Mouse (Mus musculus): ENCODE data around the gene Apoc2. TPM values are rescaled to one million over a fixed set of nuclear protein-coding genes. Genes with fewer than 3 reads are reported as not detected.

The Apoc2 gene
- total and polyA plus RNA-seq, 3 experiments = not detected

DNA sequence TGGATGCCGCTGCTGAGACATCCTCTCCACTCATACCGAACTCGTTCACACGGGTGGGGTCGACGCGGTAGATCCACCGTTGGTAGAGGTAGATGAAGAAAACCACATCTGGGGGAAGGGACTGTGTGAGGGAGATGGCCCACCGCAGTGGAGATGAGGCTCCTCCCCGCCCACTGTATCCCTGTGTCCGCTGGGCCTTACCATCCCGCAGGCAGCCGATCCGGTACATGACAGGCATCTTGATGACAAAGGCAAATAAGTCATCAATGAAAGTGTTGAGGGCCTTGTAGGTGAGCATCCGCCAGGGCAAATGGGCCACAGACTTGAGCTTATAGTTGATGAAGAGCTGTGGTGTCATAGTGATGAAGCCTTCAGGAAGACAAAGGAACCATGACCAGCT, 43.9 kb downstream of the Apoc2 start:
- TF ChIP-seq RAD21 (IDR thresholded peaks at IDR 0.05; ENCODE audit: low read depth, low read length) (no peak), BHLHE40 (IDR thresholded peaks at IDR 0.05; ENCODE audit: borderline replicate concordance, low read depth, low read length) (no peak), USF2 (IDR thresholded peaks at IDR 0.05; ENCODE audit: borderline replicate concordance in 1 of 2, insufficient read depth in 1 of 2, low read depth in 1 of 2, low read length in 2 of 2) (no peak), ZKSCAN1 (IDR thresholded peaks at IDR 0.05; ENCODE audit: low read depth, low read length) (no peak), CHD2 (IDR thresholded peaks at IDR 0.05; ENCODE audit: low read length) (no peak), MXI1 (IDR thresholded peaks at IDR 0.05; ENCODE audit: low read depth, low read length) (no peak), SIN3A (IDR thresholded peaks at IDR 0.05; ENCODE audit: low read length) (no peak), POLR2AphosphoS5 (IDR thresholded peaks at IDR 0.05; ENCODE audit: borderline replicate concordance, low read depth, low read length) (no peak)
- H3K27ac ChIP-seq (ENCODE audit: control insufficient read depth, low read depth, low read length) = no peak overlapping the region

DNA sequence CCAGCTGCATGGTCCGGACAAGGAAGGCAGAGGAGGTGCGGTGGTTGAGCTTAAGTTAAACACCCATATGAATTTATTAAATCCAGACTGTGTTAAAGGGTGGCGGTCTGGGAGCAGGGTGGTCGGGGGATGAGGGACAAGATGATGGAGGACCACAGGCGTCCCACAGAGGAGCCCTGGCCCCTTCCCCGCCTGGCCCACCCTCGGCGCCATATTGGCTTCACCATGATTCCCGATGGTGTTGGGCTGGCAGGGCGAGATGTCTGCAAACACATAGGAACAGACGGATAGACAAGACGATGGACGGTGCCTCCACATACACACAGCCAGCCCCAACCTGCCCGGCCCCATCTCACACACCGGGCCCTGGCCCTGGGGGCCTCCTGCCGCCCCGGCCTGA, 44.5 kb downstream of the Apoc2 start:
- Histone ChIP-seq H3K27me3 (ENCODE audit: control insufficient read depth in 1 of 2, insufficient read depth in 2 of 2, low read length in 2 of 2) (no peaks in the 10 kb centered on the region), H3K9ac (ENCODE audit: control insufficient read depth, low read depth, low read length, poor library complexity, severe bottlenecking) (no peak overlapping the region), H3K27ac (ENCODE audit: control insufficient read depth, low read depth, low read length) (no peak overlapping the region), H3K79me2 (ENCODE audit: control insufficient read depth, insufficient read depth, low read length, poor library complexity) (no peaks in the 10 kb centered on the region; the same call in 1 of the 2 replicates), H3K36me3 (ENCODE audit: control insufficient read depth in 1 of 2, insufficient read depth in 2 of 2, low read length in 2 of 2) (peaks cover 3 to 9% of the 10 kb centered on the region in 2 experiments), H3K4me3 (ENCODE audit: control insufficient read depth in 1 of 2, insufficient read depth in 1 of 2, low read depth in 2 of 2, low read length in 2 of 2) (no peak overlapping the region), H3K4me1 (ENCODE audit: control insufficient read depth in 1 of 2, insufficient read depth in 2 of 2, low read length in 2 of 2) (peaks cover 4 to 10% of the 10 kb centered on the region in 2 experiments), H3K9me3 (replicated peaks; ENCODE audit: insufficient read depth, low read length) (no peaks in the 10 kb centered on the region)
- DNase-seq (ENCODE audit: low read depth, low spot score) = no peak
- TF ChIP-seq MAFK (IDR thresholded peaks at IDR 0.05; ENCODE audit: borderline replicate concordance, low read depth, low read length) = no peak
- no peak for TF ChIP-seq TBP (IDR thresholded peaks at IDR 0.05; ENCODE audit: low read depth, low read length)
- TF ChIP-seq TAL1 (IDR thresholded peaks at IDR 0.05; ENCODE audit: low read length) = no peak
- no peak for TF ChIP-seq SMC3 (IDR thresholded peaks at IDR 0.05; ENCODE audit: low read depth, low read length)
- no peak for TF ChIP-seq UBTF (IDR thresholded peaks at IDR 0.05; ENCODE audit: borderline replicate concordance, insufficient read depth, low read depth, low read length)
- no peak for TF ChIP-seq MYC (IDR thresholded peaks at IDR 0.05; ENCODE audit: low read depth, low read length)
- no peak for TF ChIP-seq ZMIZ1 (IDR thresholded peaks at IDR 0.05; ENCODE audit: low read depth, low read length)
- no peak for TF ChIP-seq HCFC1 (IDR thresholded peaks at IDR 0.05; ENCODE audit: low read depth, low read length)

More for the DNA sequence above, 43.9 kb downstream of the Apoc2 start:
- Histone ChIP-seq H3K4me3 (ENCODE audit: control insufficient read depth in 1 of 2, insufficient read depth in 1 of 2, low read depth in 2 of 2, low read length in 2 of 2) (no peak overlapping the region), H3K9me3 (replicated peaks; ENCODE audit: insufficient read depth, low read length) (no peaks in the 10 kb centered on the region), H3K4me1 (ENCODE audit: control insufficient read depth in 1 of 2, insufficient read depth in 2 of 2, low read length in 2 of 2) (peaks cover 4 to 10% of the 10 kb centered on the region in 2 experiments), H3K27me3 (ENCODE audit: control insufficient read depth in 1 of 2, insufficient read depth in 2 of 2, low read length in 2 of 2) (no peaks in the 10 kb centered on the region), H3K79me2 (ENCODE audit: control insufficient read depth, insufficient read depth, low read length, poor library complexity) (no peaks in the 10 kb centered on the region; the same call in 1 of the 2 replicates), H3K9ac (ENCODE audit: control insufficient read depth, low read depth, low read length, poor library complexity, severe bottlenecking) (no peak overlapping the region), H3K36me3 (ENCODE audit: control insufficient read depth in 1 of 2, insufficient read depth in 2 of 2, low read length in 2 of 2) (peaks cover 4 to 9% of the 10 kb centered on the region in 2 experiments)
- no peak for DNase-seq (ENCODE audit: low read depth, low spot score)
